Mouse (Mus musculus) liver, postnatal 0 days (tissue): ENCODE results near the gene Evi5l.
"Not testable (repeated sequence)": the region's sequence is repeated elsewhere in the genome, so short reads cannot be mapped to it uniquely, and the experiment has no call there.

Source experiments
- CTCF ChIP-seq: sonication (generic); IDR thresholded peaks from 2 replicates; pipeline ENCODE4 v1.5.1; 2016; ENCODE audit warnings: antibody characterized with exemption, low read depth
- EP300 ChIP-seq: IDR thresholded peaks from 2 replicates; pipeline ENCODE4 v1.6.1; 2016; ENCODE audit warnings: antibody characterized with exemption, low read depth, mild to moderate bottlenecking

- not testable (repeated sequence) for TF ChIP-seq CTCF, EP300
Observed at GRCm38 (mm10) chr8:4255471-4255870, 89.1 kb downstream of the Evi5l start.
